Mouse (Mus musculus) layer of hippocampus, postnatal 10 days (tissue): ENCODE data around the gene Prmt8. TPM values are rescaled to one million over a fixed set of nuclear protein-coding genes. Genes with fewer than 3 reads are reported as not detected.

ENCODE experiments used
- DNase-seq, 2 experiments: peaks; one replicate each; pipeline ENCODE4 v3.0.0; 2021; ENCODE audit warnings: low spot score in 2 of 2
- long read RNA-seq: library from polyadenylated mRNA; stranded (forward); transcript quantifications from one replicate; pipeline ENCODE4 v2.0.0, GENCODE M21; 2023
- total RNA-seq, 2 experiments: library from RNA; stranded (reverse); gene quantifications; 2 replicates each; pipeline ENCODE4 v1.2.3; 2021

The Prmt8 gene
- 10 to 100 TPM; 81.0 to 84.0 TPM for total RNA-seq
- long read RNA-seq, transcript Prmt8-201 (10 exons, 2,724 nt), result major isoform, 86 of 106 reads
- long read RNA-seq, partial matches to known transcripts, result 12 of 106 reads
- long read RNA-seq, other reads (novel, unspliced or antisense), result 8 of 106 reads

DNA sequence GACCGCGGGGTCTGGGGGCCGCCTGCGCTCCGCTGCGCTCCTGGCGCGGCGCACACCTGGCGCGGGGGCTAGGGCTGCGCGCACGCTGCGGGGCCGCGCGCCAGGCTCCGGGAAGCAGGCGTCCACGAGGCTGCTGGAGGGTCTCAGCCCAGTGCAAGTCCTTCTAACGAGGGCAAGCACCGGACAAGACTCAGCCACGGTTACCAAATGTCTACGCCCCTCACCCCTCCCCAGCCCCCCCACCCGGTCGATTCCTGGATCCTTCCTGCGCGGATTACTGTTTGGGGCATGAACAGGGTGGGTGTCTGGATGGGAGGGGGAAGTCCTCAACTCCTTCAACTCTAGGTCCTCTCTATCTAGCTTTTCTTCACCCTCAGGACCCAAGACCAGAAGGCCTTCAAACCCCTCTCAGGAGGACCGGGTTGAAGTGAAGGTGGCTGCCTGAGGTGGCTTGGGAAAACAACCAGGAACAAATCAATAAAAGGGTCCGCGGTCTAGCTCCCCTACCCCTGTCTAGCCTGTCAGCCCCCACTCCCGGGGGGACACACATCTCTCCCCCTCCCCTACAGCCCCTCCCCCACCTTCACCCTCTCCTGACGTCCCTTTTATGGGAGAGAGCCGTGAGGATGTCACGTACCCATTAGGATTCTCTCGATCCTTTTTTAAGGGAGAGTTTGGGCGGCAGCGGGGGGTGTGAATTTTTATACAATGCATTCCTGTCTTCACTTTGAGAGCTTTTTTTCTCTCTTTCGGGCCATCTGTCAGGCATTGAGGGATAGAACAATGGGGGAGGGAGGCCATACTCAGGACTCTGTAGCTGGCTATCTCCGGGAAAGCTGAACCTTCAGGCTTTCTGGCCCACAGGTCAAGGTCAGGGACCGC lies at the start of gene Prmt8:
Gene Prmt8, minus strand, starts transcription at position 198 of the 882 bp plus-strand sequence.
- peak; percentile 41 to 45 for DNase-seq

DNA sequence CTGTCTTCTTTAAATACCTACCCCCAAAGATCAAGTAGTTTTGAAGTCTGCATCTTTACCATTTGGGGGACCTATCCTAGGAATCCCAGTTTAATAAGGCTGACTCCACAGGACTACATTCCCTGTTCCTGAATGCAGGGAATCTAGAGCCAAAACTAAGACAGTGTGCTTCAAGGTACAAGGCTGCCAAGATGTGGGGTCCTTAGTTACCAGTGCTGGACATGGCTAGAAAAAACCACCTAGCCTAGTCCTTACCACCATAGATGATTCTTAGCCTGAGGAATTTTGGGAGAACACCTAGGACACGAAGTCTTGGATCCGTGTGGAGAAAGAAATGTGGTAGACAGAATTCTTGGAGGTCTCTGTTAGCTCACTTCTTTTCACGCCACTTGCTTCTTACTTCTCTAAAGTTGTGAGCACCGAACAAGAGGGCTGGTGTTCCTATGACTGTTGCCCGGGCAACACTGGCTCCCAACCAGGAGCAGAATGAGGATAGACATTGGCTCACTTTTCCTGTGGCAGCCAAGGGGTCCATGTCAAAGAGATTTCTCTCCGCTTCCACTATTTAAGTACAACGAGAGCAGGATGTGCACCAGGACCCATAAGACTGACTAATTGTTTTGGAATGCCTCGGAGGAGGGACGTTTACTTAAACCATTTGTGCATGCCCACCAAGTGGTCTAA lies 33.9 kb upstream of the Prmt8 start:
- DNase-seq, result peak; percentile 40 to 61

DNA sequence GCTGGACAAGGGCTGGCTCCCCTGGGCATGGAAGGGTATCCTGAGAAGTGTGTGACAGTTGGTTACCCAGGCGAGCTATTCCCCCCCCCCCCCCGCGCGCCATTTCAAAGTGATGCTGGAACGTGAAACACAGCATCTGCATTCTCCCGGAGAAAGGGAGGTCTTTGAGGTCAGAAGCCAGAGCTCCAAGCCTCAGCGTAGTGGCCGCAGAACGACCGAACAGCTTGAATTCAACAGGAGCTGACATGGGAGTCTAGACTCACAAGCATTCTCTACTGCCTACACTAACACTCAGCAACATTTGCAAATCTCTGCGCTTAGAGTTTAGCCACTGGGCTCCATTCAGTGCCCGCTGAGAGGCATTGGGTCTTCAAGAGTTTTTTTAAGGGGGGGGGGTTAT lies 32.9 kb upstream of the Prmt8 start:
- DNase-seq, result no peak

DNA sequence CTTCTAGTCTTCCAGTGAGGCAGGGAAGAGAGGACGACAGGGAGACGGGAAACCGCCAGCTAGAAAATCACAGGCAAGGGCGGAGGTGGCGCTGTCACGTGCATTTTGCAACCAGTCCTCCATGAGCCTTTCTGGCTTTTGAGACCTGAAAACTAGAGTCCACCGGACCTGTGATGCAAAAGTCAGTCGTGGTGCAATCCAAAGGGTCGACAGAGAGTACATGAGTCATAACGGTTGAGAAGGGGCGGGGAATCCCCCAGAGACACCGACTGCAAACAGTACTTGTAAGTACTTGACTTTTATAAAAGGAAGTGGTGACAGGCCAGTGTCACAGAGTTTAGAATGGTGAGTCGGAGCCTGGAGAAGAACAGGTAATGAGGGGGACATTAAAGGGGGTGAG lies 20.8 kb upstream of the Prmt8 start:
- no peak for DNase-seq

DNA sequence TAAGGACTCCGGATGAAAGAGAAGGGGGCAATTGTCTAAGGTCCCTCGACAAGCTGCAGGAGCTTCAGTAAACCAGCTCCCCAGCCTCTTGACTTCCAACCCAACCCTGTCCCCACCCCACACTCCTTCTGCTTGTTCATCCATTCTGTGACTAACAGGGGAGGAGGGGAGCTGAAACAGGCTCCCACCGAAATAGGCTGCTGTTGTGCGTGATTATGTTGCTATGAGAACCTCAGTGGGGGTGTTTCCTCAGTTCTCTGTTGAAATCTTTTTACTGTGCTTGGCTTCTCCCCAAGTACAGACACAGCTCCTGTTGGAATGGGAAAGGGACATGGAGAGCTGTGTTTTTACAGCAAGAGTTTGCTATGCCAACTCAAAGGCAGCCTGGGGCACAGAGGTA lies 1.5 kb upstream of the Prmt8 start:
- peak; percentile 36 to 41 for DNase-seq

DNA sequence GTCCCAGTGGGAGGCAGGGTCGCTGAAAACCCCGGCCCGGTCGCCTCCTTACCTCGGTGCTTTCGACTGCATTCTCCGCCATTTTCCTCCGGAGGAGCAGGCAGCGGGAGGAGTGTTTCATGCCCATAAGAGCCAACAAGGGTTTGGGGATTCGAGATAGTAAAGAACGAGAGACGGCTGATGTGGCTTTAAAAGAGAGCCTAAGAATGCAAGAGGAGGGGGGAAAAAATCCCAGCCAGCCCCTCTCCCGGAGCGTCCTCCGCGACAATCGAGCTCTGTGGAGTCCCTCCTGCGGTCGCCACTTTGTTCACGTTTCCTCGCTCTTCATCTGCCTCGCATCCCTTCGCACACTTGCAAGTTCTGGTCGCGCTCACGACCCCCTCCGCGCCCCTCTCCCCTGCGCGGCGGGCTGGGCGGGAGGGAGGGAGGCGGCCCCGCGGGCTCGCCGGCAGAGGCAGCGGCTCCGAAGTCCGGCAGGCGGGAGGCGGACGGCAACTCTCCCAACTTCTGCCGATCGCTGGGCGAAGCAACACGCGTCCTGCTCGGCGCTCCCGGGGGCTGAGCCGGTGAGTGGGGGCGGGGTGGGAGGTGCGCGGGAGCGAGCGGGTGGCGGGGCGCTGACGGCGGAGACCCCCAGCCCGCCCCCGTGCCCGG lies 524 bp downstream of the Prmt8 start:
- peak; percentile 41 to 62 for DNase-seq

DNA sequence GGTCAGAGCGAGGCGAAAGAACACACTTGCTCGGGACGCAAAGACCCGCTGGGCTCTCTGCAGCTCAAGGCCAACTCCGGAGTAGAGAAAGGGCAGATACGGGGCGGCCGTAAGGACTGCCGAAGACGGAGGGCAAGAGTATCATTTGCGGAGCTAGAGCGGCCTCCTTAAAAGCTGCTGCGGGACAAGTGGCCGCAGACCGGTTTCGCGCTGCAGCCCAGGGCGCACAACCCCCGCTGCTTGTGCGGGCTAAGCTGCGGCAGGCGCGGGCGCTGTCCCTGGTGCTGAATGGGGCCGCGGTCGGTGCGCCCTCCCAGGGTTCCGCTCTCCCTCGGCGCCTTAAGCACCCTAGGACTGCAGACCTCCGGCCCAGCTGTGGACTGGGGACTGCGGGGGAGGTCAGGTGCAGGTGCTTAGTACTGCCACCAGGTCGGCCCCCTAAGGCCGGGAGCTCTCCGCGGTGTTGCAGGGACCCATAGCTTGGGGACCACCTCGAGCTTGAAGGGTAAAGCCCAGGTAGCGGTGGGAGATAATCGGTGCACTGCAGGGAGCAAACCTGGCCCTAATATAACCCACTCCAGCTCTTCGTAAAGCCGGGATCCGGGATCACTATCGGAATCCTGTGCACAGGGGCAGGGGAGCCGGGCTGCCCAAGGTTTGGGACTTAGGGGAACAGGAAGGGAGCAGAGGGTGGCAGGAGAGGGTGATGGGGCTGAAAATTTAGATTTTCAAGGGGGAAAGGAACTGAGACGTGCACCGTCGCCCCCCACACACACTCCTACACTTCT lies 1.4 kb downstream of the Prmt8 start:
- DNase-seq, result peak; percentile 52 to 72

DNA sequence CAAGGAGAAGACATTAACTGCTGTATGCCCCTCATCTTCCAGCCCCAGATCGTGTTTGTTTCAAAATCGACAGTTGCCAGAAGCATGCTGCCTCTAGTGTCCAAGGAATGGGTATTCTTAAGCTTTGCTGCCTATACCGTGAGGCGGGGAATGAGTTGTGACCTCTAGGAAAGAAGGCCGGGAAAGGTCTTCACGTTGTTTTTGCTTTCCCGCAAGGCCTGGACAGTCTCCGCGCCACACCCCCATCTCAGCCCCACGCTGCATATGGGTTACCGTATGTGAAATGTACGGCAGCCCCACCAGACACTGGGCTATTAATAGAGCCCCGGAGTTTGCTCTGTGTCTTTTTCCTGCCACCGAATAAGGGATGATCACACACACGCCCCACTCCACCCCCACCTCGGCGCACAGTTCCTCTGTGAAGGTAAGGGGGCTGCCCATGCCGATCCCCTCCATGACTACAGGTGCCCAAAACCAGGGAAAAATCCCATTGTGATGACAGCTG lies 2.0 kb downstream of the Prmt8 start:
- DNase-seq, result peak; percentile 44 to 55

DNA sequence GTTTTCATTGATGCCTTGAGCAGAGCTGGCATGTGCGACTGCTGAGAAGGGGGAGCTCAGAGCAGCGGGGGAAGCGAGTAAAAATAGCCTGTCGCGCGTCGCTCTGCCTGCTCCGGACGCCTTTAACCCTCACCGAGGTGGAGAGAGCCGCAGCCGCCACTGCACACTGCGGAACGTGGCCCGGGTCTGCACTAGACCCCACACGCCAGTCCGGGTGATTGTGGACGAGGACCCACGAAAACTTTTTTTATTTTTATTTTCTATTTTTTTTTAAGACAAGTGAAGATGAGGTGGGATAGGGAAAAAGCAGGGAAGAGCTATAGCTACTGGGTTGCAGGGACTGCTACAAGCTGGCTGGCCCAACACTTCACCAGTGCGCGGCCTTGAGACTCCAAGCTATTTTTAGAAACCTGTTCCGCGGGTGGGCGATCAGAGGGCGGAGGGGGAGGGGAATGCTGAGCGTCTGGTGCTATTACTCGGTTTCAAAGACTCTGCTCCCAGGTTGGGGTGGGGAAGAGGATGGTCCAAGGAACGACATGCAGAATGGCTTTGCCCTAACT lies 2.6 kb downstream of the Prmt8 start:
- peak; percentile 34 to 53 for DNase-seq

DNA sequence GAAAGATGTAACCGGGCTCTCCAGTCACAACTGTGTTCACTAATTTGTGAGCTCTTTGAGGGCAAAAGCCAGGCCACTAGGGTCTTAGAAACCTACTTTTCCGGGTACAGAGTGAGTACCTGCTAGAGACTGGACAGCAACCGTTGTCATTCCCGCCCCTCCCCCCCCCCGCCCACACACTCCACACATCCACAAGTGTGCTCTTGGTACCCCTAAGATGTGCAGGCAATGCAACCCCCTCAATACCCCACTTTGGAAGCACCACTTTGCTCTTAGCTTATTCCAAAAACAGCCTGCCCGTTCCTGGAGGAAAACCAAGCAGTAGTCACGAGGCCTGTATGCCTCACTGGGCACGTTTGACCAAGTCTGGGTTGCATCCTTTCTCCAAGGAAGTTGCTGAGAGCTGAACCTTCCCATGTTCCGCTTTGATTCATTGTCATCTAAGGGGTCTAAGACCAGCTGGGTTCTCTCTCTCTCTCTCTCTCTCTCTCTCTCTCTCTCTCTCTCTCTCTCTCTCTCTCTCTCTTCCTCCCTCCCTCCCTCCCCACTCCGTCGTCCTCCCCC lies 3.1 kb downstream of the Prmt8 start:
- peak; percentile 41 to 58 for DNase-seq

DNA sequence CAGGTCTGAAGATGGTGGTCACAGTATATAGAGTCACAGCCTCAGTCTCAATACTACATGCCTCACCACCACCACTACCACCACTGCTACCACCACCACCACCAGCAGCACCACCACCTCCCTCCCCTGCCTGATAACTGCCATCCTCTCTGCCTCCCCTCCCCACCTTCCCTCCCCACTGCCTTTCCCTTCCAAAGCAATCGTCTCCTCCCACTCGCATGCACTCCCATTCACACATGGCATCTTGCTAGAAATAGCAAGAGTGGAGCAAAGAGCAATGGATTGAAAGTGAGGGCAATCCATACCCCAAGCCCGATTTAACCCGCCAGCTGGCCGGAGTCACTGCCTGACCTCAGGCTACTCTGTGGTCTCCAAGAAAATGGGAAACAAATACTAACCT lies 3.7 kb downstream of the Prmt8 start:
- no peak for DNase-seq

DNA sequence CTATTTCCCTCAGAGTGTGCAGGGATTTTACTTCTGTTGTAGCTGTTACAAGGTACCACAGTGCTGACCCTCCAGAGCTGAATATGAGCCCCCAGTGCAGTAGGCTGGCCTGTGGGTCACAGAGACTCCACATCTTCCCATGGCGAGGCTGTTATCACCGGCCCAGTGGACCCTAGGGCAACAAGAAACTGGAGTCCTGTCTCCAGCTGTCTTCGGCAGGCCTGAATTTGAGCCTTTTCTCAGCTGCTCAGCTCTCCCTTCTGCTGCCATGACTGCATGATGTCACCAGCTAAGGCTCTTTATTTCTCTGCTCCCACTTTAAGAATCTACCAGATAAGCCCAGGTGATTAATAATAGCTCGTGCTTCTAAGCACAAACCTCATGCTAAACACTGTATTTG lies 11.0 kb downstream of the Prmt8 start:
- DNase-seq, result no peak

DNA sequence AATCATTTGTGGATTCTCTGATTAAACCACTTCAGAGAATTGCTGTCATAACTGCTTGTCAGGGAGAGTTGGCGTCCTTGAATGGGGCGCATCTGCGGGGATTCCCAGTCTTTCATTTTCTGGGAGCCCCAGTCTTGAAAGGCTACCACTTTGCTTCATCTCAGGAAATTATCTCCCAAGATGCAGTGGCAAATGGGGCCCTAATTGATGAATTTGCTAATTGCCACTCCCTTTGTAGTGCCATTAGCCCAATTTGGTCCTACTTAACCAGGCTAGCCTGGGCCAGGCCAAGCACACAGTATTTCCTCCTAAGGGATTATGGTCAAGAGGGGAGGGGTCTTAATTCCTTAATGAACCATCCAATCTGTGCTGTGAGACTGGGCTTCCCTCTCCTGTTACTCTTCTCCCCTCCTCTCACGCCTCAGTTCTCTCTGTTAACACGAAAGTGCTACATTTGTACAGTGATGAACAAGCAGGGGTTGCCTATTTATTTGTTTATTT lies 11.6 kb downstream of the Prmt8 start:
- DNase-seq, result no peak

DNA sequence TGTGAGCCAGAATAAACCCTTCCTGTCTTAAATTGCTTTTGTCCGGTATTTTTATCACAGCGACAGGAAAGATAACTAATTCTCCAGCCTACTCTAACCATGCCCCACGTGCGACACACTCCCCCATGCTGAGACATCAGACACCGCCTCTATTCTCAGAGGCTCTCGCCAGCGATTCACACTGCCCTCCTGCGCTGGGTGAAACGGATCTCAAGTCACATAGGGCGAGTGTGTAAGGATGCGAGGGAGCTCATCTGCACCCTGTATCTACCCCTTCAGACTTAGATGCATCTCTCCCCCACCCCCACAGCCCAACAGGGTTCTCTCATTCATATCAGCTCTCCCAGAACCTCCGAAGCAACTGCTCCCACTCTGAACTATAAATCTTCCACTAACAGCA lies 12.4 kb downstream of the Prmt8 start:
- DNase-seq, result no peak

DNA sequence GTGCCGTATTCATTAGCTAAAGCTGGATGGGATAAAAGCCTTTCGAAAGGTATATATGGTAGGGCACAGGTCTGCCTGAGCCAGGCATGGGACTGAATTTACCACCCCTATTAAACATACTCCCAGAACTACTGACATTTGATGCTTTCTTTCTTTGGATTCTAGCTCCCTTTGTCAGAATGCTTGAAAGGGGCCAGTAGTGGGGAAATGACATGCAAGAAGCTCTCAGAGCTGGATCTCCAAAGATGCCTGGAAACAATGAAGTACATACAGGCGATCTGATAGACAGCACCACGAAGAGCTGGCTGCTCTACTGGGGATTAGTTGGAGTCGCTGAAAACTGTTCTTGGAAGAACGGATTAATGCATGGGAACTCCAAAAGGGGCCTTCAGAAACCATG lies 16.0 kb downstream of the Prmt8 start:
- no peak for DNase-seq

DNA sequence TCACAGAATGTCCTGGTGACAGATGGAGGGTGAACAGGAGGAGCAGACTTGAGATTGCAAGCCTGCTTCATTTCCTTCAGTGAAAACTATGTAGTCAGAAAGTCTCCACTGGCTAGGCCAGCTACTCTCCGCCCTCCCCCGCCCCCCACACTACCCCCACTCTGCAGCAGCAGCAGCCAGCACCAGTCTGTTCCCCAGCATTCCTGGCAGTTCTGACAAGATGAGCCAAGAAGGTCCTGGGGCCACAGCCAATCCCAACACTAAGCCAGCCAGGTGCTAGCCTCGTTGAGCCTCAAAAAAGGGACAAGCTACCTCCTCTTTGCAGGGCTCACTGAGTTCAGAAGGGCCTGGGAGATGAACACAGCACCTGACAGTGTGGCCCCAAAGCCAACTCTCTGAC lies 16.6 kb downstream of the Prmt8 start:
- no peak for DNase-seq

DNA sequence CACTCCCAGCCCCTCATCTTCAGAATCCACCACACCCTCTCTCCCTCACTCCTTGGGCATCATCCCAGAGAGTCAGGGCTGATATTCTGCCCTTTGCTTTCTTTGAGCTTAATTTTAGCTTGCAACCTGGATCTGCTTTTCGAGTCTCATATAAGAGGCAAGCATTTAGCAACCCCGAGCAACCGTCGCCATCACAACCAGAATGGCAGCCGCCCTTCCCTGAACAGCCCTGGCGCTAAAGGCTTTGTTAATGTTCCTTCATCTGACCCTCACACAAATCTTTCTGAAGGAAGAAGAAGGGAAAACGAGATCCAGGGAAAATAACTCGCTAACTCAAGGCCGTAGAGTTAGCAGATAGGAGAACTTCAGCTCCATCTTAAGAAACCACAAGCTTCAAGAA lies 17.8 kb downstream of the Prmt8 start:
- DNase-seq, result no peak

DNA sequence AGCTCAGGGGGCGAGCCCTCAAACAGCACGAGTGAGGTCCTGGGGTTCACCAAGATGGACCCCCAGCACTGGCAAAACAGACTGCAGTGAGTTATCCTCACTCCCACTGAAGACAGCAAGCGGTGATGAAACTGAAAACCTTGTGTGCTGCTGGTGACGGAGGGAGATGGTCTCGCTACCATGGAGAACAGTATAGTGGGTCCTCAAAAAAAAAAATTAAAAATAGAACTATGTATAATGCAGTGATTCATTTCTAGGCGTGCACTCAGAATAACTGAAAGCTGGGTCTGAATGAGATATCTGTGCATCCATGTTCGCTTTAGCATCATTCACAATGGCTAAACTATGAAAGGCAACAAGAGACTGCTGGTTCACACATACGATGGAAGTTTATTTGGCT lies 20.5 kb downstream of the Prmt8 start:
- no peak for DNase-seq

DNA sequence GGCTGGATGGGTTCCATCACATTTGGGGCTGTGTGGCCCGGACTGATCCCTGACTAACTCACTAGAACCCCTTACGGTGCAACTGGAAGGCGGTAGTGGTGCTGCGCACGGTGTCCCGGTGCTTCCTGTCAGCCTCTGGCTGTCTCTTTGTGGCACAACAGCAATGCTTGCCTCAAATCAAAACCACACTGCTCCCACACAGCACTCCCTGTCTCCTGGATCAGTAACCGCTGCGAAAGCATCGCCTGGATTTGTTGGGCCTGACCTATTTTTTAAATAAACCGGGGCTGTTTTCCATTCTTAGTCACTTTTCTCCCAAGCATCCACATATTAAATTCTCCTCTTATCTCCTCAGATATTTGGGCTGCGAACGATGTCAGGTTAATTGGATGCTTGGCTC lies 27.0 kb downstream of the Prmt8 start:
- DNase-seq, result no peak

DNA sequence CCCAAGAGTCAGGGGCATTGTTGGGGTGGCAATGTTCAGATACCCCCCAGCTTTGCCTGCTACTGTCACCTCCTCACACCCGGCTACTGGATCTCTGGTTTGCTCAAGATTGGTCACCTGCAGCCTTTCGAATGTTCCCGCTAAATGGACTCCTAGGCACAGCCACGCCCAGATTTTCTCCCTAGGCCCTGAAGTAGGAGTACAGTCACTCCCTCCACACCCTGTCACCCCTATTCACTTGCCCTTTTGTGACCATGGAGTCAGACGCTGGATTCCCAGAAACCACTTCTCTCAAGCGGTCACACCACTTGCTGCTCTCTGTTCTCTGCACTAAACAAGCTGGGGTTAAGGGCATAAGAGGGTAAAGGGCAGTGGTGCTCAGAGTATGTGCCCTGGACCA lies 28.1 kb downstream of the Prmt8 start:
- DNase-seq, result no peak
